Mouse (Mus musculus) cortical plate, adult 2 months (tissue): ENCODE results near the gene Tmem119.
"Not testable (repeated sequence)": the region's sequence is repeated elsewhere in the genome, so short reads cannot be mapped to it uniquely, and the experiment has no call there.

Experiments used
- CTCF ChIP-seq: fragments of 200-500 bp; IDR thresholded peaks from 2 replicates; pipeline ENCODE4 v1.5.1; 2011; ENCODE audit warnings: mild to moderate bottlenecking, control low read depth, low read length; ENCODE audit not compliant: insufficient read depth; ENCODE audit errors: extremely low read depth
- POLR2A ChIP-seq: fragments of 200-500 bp; IDR thresholded peaks from 2 replicates; pipeline ENCODE4 v1.6.1; 2011; ENCODE audit warnings: mild to moderate bottlenecking, low read length, control low read depth; ENCODE audit not compliant: insufficient read depth; ENCODE audit errors: extremely low read depth

- TF ChIP-seq POLR2A, CTCF: not testable (repeated sequence)
Measured at GRCm38 (mm10) chr5:113784104-113784503, 16.2 kb downstream of the Tmem119 start.
